27 mouse cellular contexts compared by ENCODE assay signal in genomic region chr8:88623351-88623750, GRCm38 (mm10). TPM values are rescaled to one million over a fixed set of nuclear protein-coding genes. Genes with fewer than 3 reads are reported as not detected.
A peak's percentile ranks its signal among the peaks of the same experiment; 100 is the strongest.
DNase-seq lines count a peak whose midpoint lies in the region; ATAC-seq and TF ChIP-seq lines count a peak whose summit lies in the region.
"Had no signal": no experiment of that assay in that cellular context is flagged by ENCODE, and none has a peak within 500 bp of the region (broad histone marks: within the 10 kb centered on the region; RNA-seq: fewer than 3 reads in every experiment).

No protein-coding gene starts in this region.

- no peak for ATAC-seq in hindbrain, postnatal 0 days
- ATAC-seq in hindbrain, embryonic 11.5 days (ENCODE audit: low FRiP score) = no peak
- ATAC-seq: CD4-positive, CD25-positive, alpha-beta regulatory T cell, adult 4 months; forebrain, postnatal 0 days had no signal

- no peak overlapping the region for H3K4me2 ChIP-seq in hindbrain, postnatal 0 days (ENCODE audit: low read depth, low read length)
- H3K4me2 ChIP-seq in hindbrain, embryonic 11.5 days (replicated peaks; ENCODE audit: low read depth, low read length) = no peak overlapping the region
- H3K4me2 ChIP-seq: heart, embryonic 13.5 days; hindbrain, embryonic 14.5 days; lung, embryonic 15.5 days; neural tube, embryonic 13.5 days had no signal

- TF ChIP-seq CTCF in hindbrain, postnatal 0 days (IDR thresholded peaks at IDR 0.05; ENCODE audit: low read depth) = no peak

- no peaks in the 10 kb centered on the region for H3K36me3 ChIP-seq in hindbrain, postnatal 0 days (ENCODE audit: insufficient read depth, low read length)
- no peaks in the 10 kb centered on the region for H3K36me3 ChIP-seq in hindbrain, embryonic 11.5 days (ENCODE audit: control insufficient read depth, insufficient read depth, low read length)
- H3K36me3 ChIP-seq: embryonic facial prominence, embryonic 10.5 days; heart, embryonic 13.5 days; lung, embryonic 15.5 days; neural tube, embryonic 13.5 days had no signal

- no peak overlapping the region for H3K9ac ChIP-seq in hindbrain, postnatal 0 days (replicated peaks; ENCODE audit: low read length)
- H3K9ac ChIP-seq in hindbrain, embryonic 11.5 days (ENCODE audit: low read depth, low read length) = no peak overlapping the region
- H3K9ac ChIP-seq: forebrain, postnatal 0 days; heart, embryonic 13.5 days; hindbrain, embryonic 14.5 days; liver, embryonic 14.5 days; lung, embryonic 15.5 days; neural tube, embryonic 13.5 days had no signal

- no peak overlapping the region for H3K27ac ChIP-seq in hindbrain, postnatal 0 days
- H3K27ac ChIP-seq in hindbrain, embryonic 11.5 days (ENCODE audit: low read depth, low read length) = no peak overlapping the region
- H3K27ac ChIP-seq: embryonic facial prominence, embryonic 10.5 days; heart, adult 2 months; heart, embryonic 13.5 days; hindbrain, embryonic 14.5 days; liver, embryonic 14.5 days; lung, embryonic 15.5 days; neural tube, embryonic 13.5 days had no signal

- no peaks in the 10 kb centered on the region; the same call in 1 of the 2 replicates for H3K27me3 ChIP-seq in hindbrain, postnatal 0 days (ENCODE audit: insufficient read depth, low read length)
- H3K27me3 ChIP-seq in hindbrain, embryonic 11.5 days (ENCODE audit: control insufficient read depth, insufficient read depth, low read length) = peaks cover 9% of the 10 kb centered on the region; the same call in 1 of the 2 replicates

- peak; percentile 55 for DNase-seq in hindbrain, postnatal 0 days (ENCODE audit: low spot score)
- no peak for DNase-seq in hindbrain, embryonic 11.5 days (ENCODE audit: low spot score)
- DNase-seq in cerebellum, adult 11-12 months = peak; percentile 92
- peak; percentile 77 to 83 for DNase-seq in cerebellum, postnatal 10 days
- DNase-seq in gastrocnemius, postnatal 25 days = no peak
- no peak for DNase-seq in urinary bladder, adult 18-20 months (ENCODE audit: low spot score in 2 of 2)
- DNase-seq in embryo, embryonic 10 days (ENCODE audit: low spot score) = no peak
- DNase-seq: adrenal gland, postnatal 14 days; forebrain, postnatal 0 days; gastrocnemius, postnatal 14 days; heart, adult 2 months; heart, postnatal 14 days; kidney, adult 8-10 months; kidney, postnatal 14 days; lung, postnatal 36 days; midbrain, embryonic 14.5 days; right cerebral cortex, adult 18-20 months; thymus, adult 2 months; thymus, postnatal 4 days had no signal

- 65% methylated on average over 3 of the region's 3 CpGs for WGBS in hindbrain, postnatal 0 days
- 74% methylated on average over 3 of the region's 3 CpGs for WGBS in hindbrain, embryonic 11.5 days

- no peaks in the 10 kb centered on the region for H3K9me3 ChIP-seq in hindbrain, postnatal 0 days (ENCODE audit: low read length)
- no peaks in the 10 kb centered on the region for H3K9me3 ChIP-seq in hindbrain, embryonic 11.5 days (ENCODE audit: control insufficient read depth, low read length)
- H3K9me3 ChIP-seq: embryonic facial prominence, embryonic 10.5 days; heart, embryonic 13.5 days; lung, embryonic 15.5 days; neural tube, embryonic 13.5 days had no signal

- H3K4me1 ChIP-seq in hindbrain, postnatal 0 days (ENCODE audit: insufficient read depth, low read length) = 0 out of 2 replicates have a peak, but pooled peaks cover 3% of the 10 kb centered on the region
- H3K4me1 ChIP-seq in hindbrain, embryonic 11.5 days (replicated peaks; ENCODE audit: control insufficient read depth, insufficient read depth, low read length) = peaks cover 5% of the 10 kb centered on the region; the same call in 1 of the 2 replicates

- no peak overlapping the region for H3K4me3 ChIP-seq in hindbrain, postnatal 0 days (ENCODE audit: low read length)
- no peak overlapping the region for H3K4me3 ChIP-seq in hindbrain, embryonic 11.5 days (ENCODE audit: low read depth, low read length)
- H3K4me3 ChIP-seq: embryonic facial prominence, embryonic 10.5 days; heart, adult 2 months; heart, embryonic 13.5 days; lung, embryonic 15.5 days; megakaryocyte, embryonic 14.5 days; neural tube, embryonic 13.5 days had no signal

RNA-seq across cellular contexts. Expression of gene Snx20, which starts 12.6 kb away (rescaled TPM):
- 0.47 and 1.1 TPM in 2 replicates for total RNA-seq in hindbrain, postnatal 0 days (2014; rRNA removed)
- 2.2 TPM in 2 replicates for polyA plus RNA-seq in hindbrain, postnatal 0 days (2015; fragmentation: Nextera tagmentation; extraction: Ambion mirVana)
- 1.4 and 2.1 TPM in 2 replicates for polyA plus RNA-seq in hindbrain, embryonic 11.5 days (2014; fragmentation: Nextera tagmentation; extraction: Ambion mirVana)
- under 1 TPM; 0.18 to 0.38 TPM for total RNA-seq in gastrocnemius, postnatal 25 days (2021)

RNA-seq across cellular contexts. Expression of gene Nod2, which starts 23.8 kb away (rescaled TPM):
- total RNA-seq in hindbrain, postnatal 0 days (2014; rRNA removed) = 0.32 and 1.7 TPM in 2 replicates
- polyA plus RNA-seq in hindbrain, postnatal 0 days (2015; fragmentation: Nextera tagmentation; extraction: Ambion mirVana) = 0.05 TPM in 1 of 2 replicates, not detected in the other
- polyA plus RNA-seq in hindbrain, embryonic 11.5 days (2014; fragmentation: Nextera tagmentation; extraction: Ambion mirVana) = 0.13 and 0.14 TPM in 2 replicates
- under 1 TPM; 0.28 to 0.54 TPM for total RNA-seq in gastrocnemius, postnatal 25 days (2021)
- polyA plus RNA-seq: neural tube, embryonic 13.5 days had no signal

Comparison
In these comparisons a context has a peak if more than half of its experiments do, and no peak if none do; other contexts are left out.
1. DNase-seq: peak in hindbrain, postnatal 0 days (single experiment), cerebellum, adult 11-12 months (single experiment) and cerebellum, postnatal 10 days (2 of 2); none in hindbrain, embryonic 11.5 days (single experiment), gastrocnemius, postnatal 25 days (single experiment), urinary bladder, adult 18-20 months (0 of 2) and embryo, embryonic 10 days (single experiment).